Mouse (Mus musculus) forebrain, embryonic 16.5 days (tissue): Measurements from ENCODE around the gene Hinfp. TPM values are rescaled to one million over a fixed set of nuclear protein-coding genes. Genes with fewer than 3 reads are reported as not detected.
A peak's percentile ranks its signal among the peaks of the same experiment; 100 is the strongest.
"Not testable (repeated sequence)": the region's sequence is repeated elsewhere in the genome, so short reads cannot be mapped to it uniquely, and the experiment has no call there.

ENCODE experiments used
- ATAC-seq: fragments of 200-750 bp; cut with Nextera tagmentation; 2 replicates; pipeline ENCODE4 v1.8.0; 2017; ENCODE audit warnings: mild to moderate bottlenecking, moderate library complexity
- H3K27ac ChIP-seq: fragments of 300-500 bp; sonication (generic); 2 replicates; pipeline ENCODE4 v1.5.1; 2014; ENCODE audit warnings: low read length, control low read depth
- H3K27me3 ChIP-seq: fragments of 300-500 bp; sonication (generic); replicated peaks from 2 replicates; pipeline ENCODE4 v1.6.1; 2014; ENCODE audit warnings: low read length; ENCODE audit not compliant: control insufficient read depth, insufficient read depth
- H3K36me3 ChIP-seq: fragments of 300-500 bp; sonication (generic); 2 replicates; pipeline ENCODE4 v1.6.1; 2014; ENCODE audit not compliant: control insufficient read depth, insufficient read depth
- H3K4me1 ChIP-seq: fragments of 300-500 bp; sonication (generic); replicated peaks from 2 replicates; pipeline ENCODE4 v1.6.1; 2014; ENCODE audit warnings: low read length; ENCODE audit not compliant: control insufficient read depth, insufficient read depth
- H3K4me2 ChIP-seq: fragments of 300-500 bp; sonication (generic); 2 replicates; pipeline ENCODE4 v1.6.1; 2014; ENCODE audit warnings: mild to moderate bottlenecking, low read length, control low read depth
- H3K4me3 ChIP-seq: fragments of 300-500 bp; sonication (generic); replicated peaks from 2 replicates; pipeline ENCODE4 v1.5.1; 2014; ENCODE audit warnings: mild to moderate bottlenecking, low read length, control low read depth
- H3K9ac ChIP-seq: fragments of 300-500 bp; sonication (generic); replicated peaks from 2 replicates; pipeline ENCODE4 v1.6.1; 2014; ENCODE audit warnings: low read depth, low read length, control low read depth
- H3K9me3 ChIP-seq: fragments of 300-500 bp; sonication (generic); 2 replicates; pipeline ENCODE4 v1.6.1; 2016; ENCODE audit warnings: low read length; ENCODE audit not compliant: control insufficient read depth
- WGBS: fragments of 180-500 bp; shearing (Covaris S2); extraction: QIAGEN DNeasy Blood & Tissue Kit; methylation state at CpG from one replicate; pipeline ENCODE4 v1.1.7; 2014; 5-methylcytosine and 5-hydroxymethylcytosine counted together
- polyA plus RNA-seq: library from polyadenylated mRNA; unstranded; fragments of >200 nt; fragmentation: Nextera tagmentation; extraction: Ambion mirVana; gene quantifications from 2 replicates; pipeline ENCODE4 v1.2.1, GENCODE M21; 2015

Hinfp gene
- polyA plus RNA-seq, 1 experiment from 2014 or later = 35.6 TPM

DNA sequence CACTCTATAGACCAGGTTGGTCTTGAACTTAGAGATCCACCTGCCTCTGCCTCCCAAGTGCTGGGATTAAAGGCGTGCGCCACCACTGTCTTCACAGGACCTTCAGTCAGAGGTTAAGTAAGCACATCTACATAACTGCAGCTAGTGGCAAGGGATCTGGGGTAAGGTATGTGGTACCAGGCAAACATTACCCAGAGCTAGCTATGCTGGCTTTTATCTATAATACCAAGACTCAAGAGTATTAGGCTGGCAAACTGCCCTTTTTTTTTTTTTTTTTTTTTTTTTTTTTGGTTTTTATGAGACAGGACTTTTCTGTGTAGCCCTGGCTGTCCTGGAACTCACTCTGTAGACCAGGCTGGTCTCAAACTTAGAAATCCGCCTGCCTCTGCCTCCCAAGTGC lies 5.5 kb downstream of the Hinfp start:
- not testable (repeated sequence) for ATAC-seq, H3K27me3 ChIP-seq, H3K9me3 ChIP-seq, H3K27ac ChIP-seq, H3K4me2 ChIP-seq, H3K9ac ChIP-seq, H3K4me3 ChIP-seq
- Histone ChIP-seq H3K4me1 (peaks cover 13% of the 10 kb centered on the region), H3K36me3 (peaks cover 43% of the 10 kb centered on the region)
- 96% methylated on average over 3 of the region's 3 CpGs for WGBS

GRCm38 (mm10) chr9:44292490-44292889 lies 13.0 kb downstream of the Hinfp start:
- Histone ChIP-seq H3K27me3 (no peaks in the 10 kb centered on the region), H3K4me3 (no peak overlapping the region), H3K9ac (no peak overlapping the region), H3K4me2 (no peak overlapping the region), H3K36me3 (peaks cover 40% of the 10 kb centered on the region), H3K4me1 (peaks cover 12% of the 10 kb centered on the region), H3K27ac (no peak overlapping the region), H3K9me3 (no peaks in the 10 kb centered on the region)
- ATAC-seq = no peak
- WGBS = 68% methylated on average over 3 of the region's 3 CpGs

- Histone ChIP-seq H3K9ac (peak overlapping the region; percentile 90; the same call in 1 of the 2 replicates), H3K27me3 (no peaks in the 10 kb centered on the region), H3K27ac (peak overlapping the region; percentile 41; the same call in 1 of the 2 replicates), H3K36me3 (peaks cover 21% of the 10 kb centered on the region), H3K4me1 (peaks cover 26% of the 10 kb centered on the region), H3K4me3 (peak overlapping the region; percentile 70), H3K9me3 (no peaks in the 10 kb centered on the region), H3K4me2 (peak overlapping the region; percentile 95)
- no peak for ATAC-seq
- 9% methylated on average over 11 of the region's 11 CpGs for WGBS
These were observed 16.5 kb downstream of the Hinfp start for GRCm38 (mm10) chr9:44288959-44289291.

- peaks cover 20% of the 10 kb centered on the region for H3K36me3 ChIP-seq
- 3% methylated on average over 38 of the region's 38 CpGs for WGBS
- no peaks in the 10 kb centered on the region for H3K9me3 ChIP-seq
- H3K4me2 ChIP-seq = peak within 1 kb of the TSS; percentile 95
- H3K27me3 ChIP-seq = no peaks in the 10 kb centered on the region
- H3K4me1 ChIP-seq = peaks cover 26% of the 10 kb centered on the region
- peak; percentile 71 for ATAC-seq
- peak within 1 kb of the TSS; percentile 51 for H3K27ac ChIP-seq
- peak within 1 kb of the TSS; percentile 70 for H3K4me3 ChIP-seq
- peak within 1 kb of the TSS; percentile 90 for H3K9ac ChIP-seq
These were observed 17.2 kb downstream of the Hinfp start, which contains the start of gene Abcg4 for GRCm38 (mm10) chr9:44288076-44288958. Abcg4 (minus strand) TSS chr9:44288615.

- peaks cover 26% of the 10 kb centered on the region for H3K4me1 ChIP-seq
- H3K4me2 ChIP-seq = peak overlapping the region; percentile 95
- H3K4me3 ChIP-seq = peak overlapping the region; percentile 70
- no peaks in the 10 kb centered on the region for H3K27me3 ChIP-seq
- peak; percentile 61 for ATAC-seq
- peak overlapping the region; percentile 90 for H3K9ac ChIP-seq
- peak overlapping the region; percentile 51 for H3K27ac ChIP-seq
- no peaks in the 10 kb centered on the region for H3K9me3 ChIP-seq
- under 1% methylated on average over 47 of the region's 47 CpGs for WGBS
- H3K36me3 ChIP-seq = peaks cover 13% of the 10 kb centered on the region
These were observed 17.9 kb downstream of the Hinfp start for GRCm38 (mm10) chr9:44287401-44288075.

- 7% methylated on average over 11 of the region's 11 CpGs for WGBS
- peak overlapping the region; percentile 70 for H3K4me3 ChIP-seq
- peak; percentile 13 for ATAC-seq
- no peaks in the 10 kb centered on the region for H3K9me3 ChIP-seq
- no peaks in the 10 kb centered on the region for H3K27me3 ChIP-seq
- H3K27ac ChIP-seq = no peak overlapping the region
- peaks cover 26% of the 10 kb centered on the region for H3K4me1 ChIP-seq
- peaks cover 10% of the 10 kb centered on the region for H3K36me3 ChIP-seq
- peak overlapping the region; percentile 90 for H3K9ac ChIP-seq
- peak overlapping the region; percentile 95 for H3K4me2 ChIP-seq
These were observed 18.5 kb downstream of the Hinfp start for GRCm38 (mm10) chr9:44287003-44287400.

DNA sequence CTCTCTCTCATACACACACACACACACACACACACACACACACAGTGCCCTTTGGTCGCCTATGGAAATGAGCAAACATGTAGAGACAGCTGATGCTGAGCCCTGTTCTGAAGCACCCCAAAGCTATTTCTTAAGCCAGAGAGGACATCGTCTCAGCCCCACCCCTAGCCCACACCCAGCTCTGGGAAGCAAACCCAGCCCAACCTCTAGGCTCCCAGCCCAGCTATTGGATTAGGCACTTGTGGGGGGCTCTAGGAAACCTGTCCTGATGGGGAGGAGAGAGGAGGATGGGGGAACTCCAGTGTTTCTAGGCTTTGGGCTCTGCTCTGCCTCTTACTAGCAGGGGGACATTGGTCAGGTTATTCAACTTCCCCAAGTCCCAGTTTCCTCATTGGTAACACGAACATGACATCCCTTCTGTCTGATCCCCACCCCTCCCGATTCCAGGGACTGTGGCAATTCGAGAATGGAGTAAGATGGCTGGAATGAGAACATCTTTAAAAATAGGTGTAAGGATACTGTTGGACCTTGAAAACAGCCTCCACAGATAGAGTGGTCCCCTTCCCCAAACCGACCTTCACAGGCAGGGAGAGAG lies 19.1 kb downstream of the Hinfp start:
- Histone ChIP-seq H3K4me3 (peak overlapping the region; percentile 4), H3K9ac (peak overlapping the region; percentile 27; the same call in 1 of the 2 replicates), H3K9me3 (no peaks in the 10 kb centered on the region), H3K4me2 (peak overlapping the region; percentile 95), H3K4me1 (peaks cover 26% of the 10 kb centered on the region), H3K36me3 (peaks cover 8% of the 10 kb centered on the region), H3K27me3 (no peaks in the 10 kb centered on the region), H3K27ac (no peak overlapping the region)
- no peak for ATAC-seq
- 12% methylated on average over 6 of the region's 6 CpGs for WGBS

DNA sequence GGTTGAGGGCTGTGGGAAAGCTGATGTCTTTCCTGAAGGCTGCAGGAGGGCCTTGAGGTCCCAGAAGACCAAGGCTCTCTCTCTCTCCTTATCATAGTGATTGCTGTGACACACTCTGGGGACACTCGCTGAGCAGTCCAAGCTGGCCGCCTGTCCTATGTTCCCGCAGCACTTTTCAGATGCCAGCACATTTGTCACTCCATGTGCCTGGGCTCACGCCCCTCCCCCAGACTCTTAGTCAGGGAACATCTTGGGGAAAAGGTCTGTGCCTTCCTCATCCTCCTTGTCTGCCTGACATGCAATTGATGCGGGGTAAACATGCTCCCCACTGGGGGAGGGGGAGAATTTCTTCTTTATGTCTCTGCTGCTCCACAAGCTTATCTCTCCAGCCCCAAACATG lies 22.3 kb downstream of the Hinfp start:
- no peak overlapping the region for H3K4me3 ChIP-seq
- H3K36me3 ChIP-seq = peaks cover 6% of the 10 kb centered on the region; the same call in 1 of the 2 replicates
- H3K27ac ChIP-seq = no peak overlapping the region
- no peaks in the 10 kb centered on the region for H3K9me3 ChIP-seq
- no peak overlapping the region for H3K9ac ChIP-seq
- H3K4me1 ChIP-seq = peaks cover 14% of the 10 kb centered on the region
- no peaks in the 10 kb centered on the region for H3K27me3 ChIP-seq
- H3K4me2 ChIP-seq = no peak overlapping the region
- 77% methylated on average over 5 of the region's 5 CpGs for WGBS
- no peak for ATAC-seq

DNA sequence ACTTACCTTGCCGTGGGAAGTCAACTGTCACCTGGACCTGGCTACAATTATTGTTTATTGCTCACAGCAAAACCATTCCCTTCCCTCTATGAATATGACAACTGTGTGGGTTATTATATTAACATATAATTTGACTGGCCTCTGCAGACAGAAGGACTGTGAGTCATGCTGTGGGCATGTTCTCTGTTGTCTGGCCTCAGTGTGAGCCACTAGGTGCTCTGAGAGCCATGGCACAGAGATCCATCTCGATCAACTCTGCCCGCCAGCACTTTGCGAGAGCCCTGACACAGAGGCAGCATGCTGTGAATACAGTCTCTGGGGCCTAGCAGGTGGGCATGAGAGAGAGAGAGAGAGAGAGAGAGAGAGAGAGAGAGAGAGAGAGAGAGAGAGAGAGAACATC lies 35.5 kb downstream of the Hinfp start:
- H3K9me3 ChIP-seq = peaks cover 3% of the 10 kb centered on the region; the same call in 1 of the 2 replicates
- H3K4me2 ChIP-seq = no peak overlapping the region
- no peak overlapping the region for H3K27ac ChIP-seq
- WGBS = 81% methylated on average over 4 of the region's 4 CpGs
- no peak for ATAC-seq
- no peak overlapping the region for H3K9ac ChIP-seq
- H3K4me3 ChIP-seq = no peak overlapping the region
- no peaks in the 10 kb centered on the region for H3K27me3 ChIP-seq
- H3K4me1 ChIP-seq = peaks cover 20% of the 10 kb centered on the region
- no peaks in the 10 kb centered on the region; the same call in 1 of the 2 replicates for H3K36me3 ChIP-seq
